ENCODE assay signal across 10 mouse cellular contexts in the genomic region with DNA sequence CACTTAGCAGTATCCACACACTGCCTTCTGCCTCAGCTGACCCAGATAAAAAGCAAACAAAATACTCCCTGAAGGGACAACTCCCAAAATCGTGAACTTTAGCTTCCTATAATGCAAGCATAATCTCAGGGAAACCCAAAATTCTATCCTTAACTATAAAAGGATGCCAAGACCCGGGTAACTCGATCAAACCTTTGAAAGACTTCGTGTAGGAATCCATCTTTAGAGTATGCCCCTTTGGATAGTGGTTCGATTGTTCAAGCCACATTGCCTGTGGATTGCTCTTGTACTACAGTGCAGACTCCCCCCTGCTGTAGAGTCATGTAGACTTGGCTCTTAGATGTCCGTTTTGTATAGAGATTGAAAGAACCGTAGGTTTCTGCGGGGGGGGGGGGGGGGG. TPM values are rescaled to one million over a fixed set of nuclear protein-coding genes. Genes with fewer than 3 reads are reported as not detected.
DNase-seq lines count a peak whose midpoint lies in the region; ATAC-seq lines count a peak whose summit lies in the region.
"Had no signal": no experiment of that assay in that cellular context is flagged by ENCODE, and none has a peak within 500 bp of the region (broad histone marks: within the 10 kb centered on the region; RNA-seq: fewer than 3 reads in every experiment).

No protein-coding gene starts in this region.

- 59% methylated on average over 8 of the region's 8 CpGs for WGBS in limb, embryonic 12.5 days
- WGBS in limb, embryonic 10.5 days = 70% methylated on average over 8 of the region's 8 CpGs
- WGBS in embryonic facial prominence, embryonic 15.5 days = 50% methylated on average over 8 of the region's 8 CpGs
- WGBS in hindbrain, embryonic 16.5 days = 26% methylated on average over 8 of the region's 8 CpGs
- WGBS in neural tube, embryonic 14.5 days = 42% methylated on average over 8 of the region's 8 CpGs

- H3K9me3 ChIP-seq in limb, embryonic 12.5 days = no peaks in the 10 kb centered on the region
- no peaks in the 10 kb centered on the region for H3K9me3 ChIP-seq in limb, embryonic 10.5 days (replicated peaks)
- no peaks in the 10 kb centered on the region for H3K9me3 ChIP-seq in embryonic facial prominence, embryonic 15.5 days (replicated peaks)
- H3K9me3 ChIP-seq in hindbrain, embryonic 16.5 days (ENCODE audit: control insufficient read depth, low read length) = no peaks in the 10 kb centered on the region
- H3K9me3 ChIP-seq in neural tube, embryonic 14.5 days (ENCODE audit: control insufficient read depth, low read length) = no peaks in the 10 kb centered on the region
- H3K9me3 ChIP-seq: heart, embryonic 10.5 days; liver, embryonic 15.5 days had no signal

- peaks cover 23% of the 10 kb centered on the region for H3K4me1 ChIP-seq in limb, embryonic 12.5 days (replicated peaks)
- H3K4me1 ChIP-seq in limb, embryonic 10.5 days = peaks cover 26% of the 10 kb centered on the region
- H3K4me1 ChIP-seq in embryonic facial prominence, embryonic 15.5 days = peaks cover 18% of the 10 kb centered on the region
- peaks cover 6% of the 10 kb centered on the region for H3K4me1 ChIP-seq in hindbrain, embryonic 16.5 days (ENCODE audit: control insufficient read depth, insufficient read depth, low read depth, low read length)
- peaks cover 20% of the 10 kb centered on the region for H3K4me1 ChIP-seq in neural tube, embryonic 14.5 days (ENCODE audit: control insufficient read depth, insufficient read depth, low read length)
- H3K4me1 ChIP-seq: liver, embryonic 15.5 days had no signal

- H3K4me2 ChIP-seq in limb, embryonic 12.5 days = peak overlapping the region; percentile 94
- H3K4me2 ChIP-seq in embryonic facial prominence, embryonic 15.5 days (replicated peaks) = peak overlapping the region; percentile 79
- H3K4me2 ChIP-seq in hindbrain, embryonic 16.5 days (ENCODE audit: low read length) = peak overlapping the region; percentile 76
- H3K4me2 ChIP-seq in neural tube, embryonic 14.5 days (ENCODE audit: low read depth, low read length) = peak overlapping the region; percentile 76

- H3K27ac ChIP-seq in limb, embryonic 12.5 days = no peak overlapping the region
- H3K27ac ChIP-seq in limb, embryonic 10.5 days = no peak overlapping the region
- H3K27ac ChIP-seq in embryonic facial prominence, embryonic 15.5 days (replicated peaks) = no peak overlapping the region
- peak overlapping the region; percentile 93 for H3K27ac ChIP-seq in hindbrain, embryonic 16.5 days (ENCODE audit: low read depth, low read length)
- peak overlapping the region; percentile 92 for H3K27ac ChIP-seq in neural tube, embryonic 14.5 days (ENCODE audit: low read depth, low read length)
- H3K27ac ChIP-seq: heart, embryonic 10.5 days; liver, embryonic 15.5 days had no signal

- no peak overlapping the region for H3K9ac ChIP-seq in limb, embryonic 12.5 days (replicated peaks)
- H3K9ac ChIP-seq in embryonic facial prominence, embryonic 15.5 days = no peak overlapping the region
- peak overlapping the region; percentile 72 for H3K9ac ChIP-seq in hindbrain, embryonic 16.5 days (ENCODE audit: low read depth, low read length)
- H3K9ac ChIP-seq in neural tube, embryonic 14.5 days (replicated peaks; ENCODE audit: low read depth, low read length) = peak overlapping the region; percentile 80
- H3K9ac ChIP-seq: liver, embryonic 15.5 days had no signal

- no peak overlapping the region; the same call in 1 of the 2 replicates for H3K4me3 ChIP-seq in limb, embryonic 12.5 days (replicated peaks)
- H3K4me3 ChIP-seq in limb, embryonic 10.5 days = no peak overlapping the region; the same call in 1 of the 2 replicates
- H3K4me3 ChIP-seq in embryonic facial prominence, embryonic 15.5 days (replicated peaks) = no peak overlapping the region
- H3K4me3 ChIP-seq in hindbrain, embryonic 16.5 days (ENCODE audit: low read length) = peak overlapping the region; percentile 59
- H3K4me3 ChIP-seq in neural tube, embryonic 14.5 days (ENCODE audit: low read depth, low read length) = peak overlapping the region; percentile 52
- H3K4me3 ChIP-seq: liver, embryonic 15.5 days had no signal

- no peaks in the 10 kb centered on the region for H3K36me3 ChIP-seq in limb, embryonic 12.5 days
- H3K36me3 ChIP-seq in limb, embryonic 10.5 days = no peaks in the 10 kb centered on the region
- no peaks in the 10 kb centered on the region for H3K36me3 ChIP-seq in embryonic facial prominence, embryonic 15.5 days
- no peaks in the 10 kb centered on the region for H3K36me3 ChIP-seq in hindbrain, embryonic 16.5 days (ENCODE audit: control insufficient read depth, insufficient read depth, low read length)
- no peaks in the 10 kb centered on the region for H3K36me3 ChIP-seq in neural tube, embryonic 14.5 days (ENCODE audit: control insufficient read depth, insufficient read depth, low read length)
- H3K36me3 ChIP-seq: heart, embryonic 10.5 days; liver, embryonic 15.5 days had no signal

- DNase-seq in limb, embryonic 10.5 days (ENCODE audit: low spot score) = no peak
- no peak for DNase-seq in spleen, adult 12 weeks (ENCODE audit: low spot score)
- DNase-seq in thymus, postnatal 14 days = no peak
- DNase-seq in kidney, adult 11 months = no peak

- peaks cover 29% of the 10 kb centered on the region for H3K27me3 ChIP-seq in limb, embryonic 12.5 days
- peaks cover 34% of the 10 kb centered on the region for H3K27me3 ChIP-seq in limb, embryonic 10.5 days (ENCODE audit: low read depth, poor library complexity, severe bottlenecking)
- peaks cover 29% of the 10 kb centered on the region for H3K27me3 ChIP-seq in embryonic facial prominence, embryonic 15.5 days
- no peaks in the 10 kb centered on the region for H3K27me3 ChIP-seq in hindbrain, embryonic 16.5 days (replicated peaks; ENCODE audit: control insufficient read depth, insufficient read depth, low read length)
- no peaks in the 10 kb centered on the region for H3K27me3 ChIP-seq in neural tube, embryonic 14.5 days (ENCODE audit: control insufficient read depth, insufficient read depth, low read length)

- no peak; the same call in 1 of the 2 replicates for ATAC-seq in limb, embryonic 12.5 days (ENCODE audit: insufficient number of reproducible peaks, insufficient read depth, low FRiP score, low TSS enrichment, low read depth)
- ATAC-seq in embryonic facial prominence, embryonic 15.5 days (ENCODE audit: insufficient number of reproducible peaks, low FRiP score, low TSS enrichment, low read depth) = no peak
- ATAC-seq in hindbrain, embryonic 16.5 days = no peak
- no peak for ATAC-seq in neural tube, embryonic 14.5 days (ENCODE audit: low read depth)

RNA-seq across cellular contexts. Expression of gene Gria2, which starts 0.6 kb away (rescaled TPM):
- 2.9 and 3.5 TPM in 2 replicates for polyA plus RNA-seq in limb, embryonic 12.5 days (2016; fragmentation: Nextera tagmentation; extraction: Ambion mirVana)
- polyA plus RNA-seq in limb, embryonic 10.5 days (2016; fragmentation: Nextera tagmentation; extraction: Ambion mirVana) = 3.1 and 4.1 TPM in 2 replicates
- polyA plus RNA-seq in embryonic facial prominence, embryonic 15.5 days (2015; fragmentation: Nextera tagmentation; extraction: Ambion mirVana) = 1.6 and 1.8 TPM in 2 replicates
- polyA plus RNA-seq in hindbrain, embryonic 16.5 days (2015; fragmentation: Nextera tagmentation; extraction: Ambion mirVana) = 186 and 187 TPM in 2 replicates
- polyA plus RNA-seq in neural tube, embryonic 14.5 days (2014; fragmentation: Nextera tagmentation; extraction: Ambion mirVana) = 198 and 293 TPM in 2 replicates

Comparison
In these comparisons a context has a peak if more than half of its experiments do, and no peak if none do; other contexts are left out.
1. H3K27ac ChIP-seq: peak in hindbrain, embryonic 16.5 days (single experiment) and neural tube, embryonic 14.5 days (single experiment); none in limb, embryonic 12.5 days (single experiment), limb, embryonic 10.5 days (single experiment) and embryonic facial prominence, embryonic 15.5 days (single experiment).
2. H3K4me3 ChIP-seq: peak in hindbrain, embryonic 16.5 days (single experiment) and neural tube, embryonic 14.5 days (single experiment); none in limb, embryonic 12.5 days (single experiment), limb, embryonic 10.5 days (single experiment) and embryonic facial prominence, embryonic 15.5 days (single experiment).
3. H3K9ac ChIP-seq: peak in hindbrain, embryonic 16.5 days (single experiment) and neural tube, embryonic 14.5 days (single experiment); none in limb, embryonic 12.5 days (single experiment) and embryonic facial prominence, embryonic 15.5 days (single experiment).
4. RNA of gene Gria2, which starts 0.6 kb away (polyA plus RNA-seq): 198 to 293 TPM in neural tube, embryonic 14.5 days and 186 to 187 TPM in hindbrain, embryonic 16.5 days; 3.1 to 4.1 TPM in limb, embryonic 10.5 days, 2.9 to 3.5 TPM in limb, embryonic 12.5 days and 1.6 to 1.8 TPM in embryonic facial prominence, embryonic 15.5 days; every median in the first group is over 10 times any median in the second.
5. Peak in every context shown above with its lines, with median percentiles within 50 percentile points of each other: H3K4me2 ChIP-seq.